ENCODE assay signal across 24 mouse cellular contexts in the genomic region with DNA sequence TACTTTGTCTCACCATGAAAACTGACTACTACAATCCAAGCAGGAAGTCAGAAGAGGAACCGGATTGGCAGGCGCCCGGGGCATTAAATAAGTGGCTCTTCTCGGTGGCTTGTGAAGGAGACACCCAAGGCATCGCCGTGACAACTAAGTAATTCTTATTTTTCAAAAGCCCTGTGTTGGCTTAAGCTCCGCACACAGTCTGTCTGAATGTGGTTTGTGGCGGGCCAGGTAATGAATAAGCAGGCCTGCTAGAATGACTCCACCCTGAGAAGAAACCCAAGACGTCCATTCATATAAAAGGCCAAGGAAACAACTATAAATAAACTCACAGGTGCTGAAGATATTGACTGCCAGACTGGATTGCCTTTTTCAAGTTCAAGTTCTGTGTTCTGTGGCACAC. TPM values are rescaled to one million over a fixed set of nuclear protein-coding genes. Genes with fewer than 3 reads are reported as not detected.
DNase-seq lines count a peak whose midpoint lies in the region; ATAC-seq and TF ChIP-seq lines count a peak whose summit lies in the region.
"Had no signal": no experiment of that assay in that cellular context is flagged by ENCODE, and none has a peak within 500 bp of the region (broad histone marks: within the 10 kb centered on the region; RNA-seq: fewer than 3 reads in every experiment).

No protein-coding gene starts in this region.

- no peaks in the 10 kb centered on the region for H3K9me3 ChIP-seq in embryonic facial prominence, embryonic 14.5 days (ENCODE audit: control insufficient read depth, low read length)
- no peaks in the 10 kb centered on the region for H3K9me3 ChIP-seq in embryonic facial prominence, embryonic 10.5 days
- H3K9me3 ChIP-seq in liver, embryonic 14.5 days (ENCODE audit: control insufficient read depth, low read length) = no peaks in the 10 kb centered on the region
- H3K9me3 ChIP-seq: embryonic facial prominence, embryonic 12.5 days; forebrain, embryonic 15.5 days; hindbrain, embryonic 15.5 days; intestine, embryonic 15.5 days; limb, embryonic 13.5 days; midbrain, embryonic 13.5 days had no signal

- peaks cover 2% of the 10 kb centered on the region for H3K4me1 ChIP-seq in embryonic facial prominence, embryonic 14.5 days (ENCODE audit: control insufficient read depth, insufficient read depth, low read length)
- peaks cover 27% of the 10 kb centered on the region for H3K4me1 ChIP-seq in embryonic facial prominence, embryonic 10.5 days
- H3K4me1 ChIP-seq in spleen, adult 2 months (ENCODE audit: control insufficient read depth, insufficient read depth, insufficient read length) = no peaks in the 10 kb centered on the region; the same call in 1 of the 2 replicates
- peaks cover 49 to 66% of the 10 kb centered on the region in 2 experiments for H3K4me1 ChIP-seq in liver, embryonic 14.5 days (replicated peaks; ENCODE audit: control insufficient read depth in 2 of 2, insufficient read depth in 2 of 2, low read length in 1 of 2)

- H3K4me2 ChIP-seq in embryonic facial prominence, embryonic 14.5 days (ENCODE audit: low read depth, low read length) = no peak overlapping the region
- peak overlapping the region; percentile 90 for H3K4me2 ChIP-seq in liver, embryonic 14.5 days (ENCODE audit: low read depth)
- H3K4me2 ChIP-seq: embryonic facial prominence, embryonic 12.5 days; forebrain, embryonic 15.5 days; hindbrain, embryonic 15.5 days; intestine, embryonic 15.5 days; limb, embryonic 13.5 days; lung, embryonic 14.5 days; midbrain, embryonic 13.5 days had no signal

- TF ChIP-seq EP300 in liver, embryonic 14.5 days (IDR thresholded peaks at IDR 0.05; ENCODE audit: low read depth) = no peak

- WGBS in embryonic facial prominence, embryonic 14.5 days = 54% methylated on average over 9 of the region's 9 CpGs
- 72% methylated on average over 9 of the region's 9 CpGs for WGBS in embryonic facial prominence, embryonic 10.5 days
- WGBS in spleen, adult 2 months = 7% methylated on average over 9 of the region's 9 CpGs
- WGBS in liver, embryonic 14.5 days (ENCODE audit: insufficient replicate concordance) = 24% methylated on average over 9 of the region's 9 CpGs

- no peak for ATAC-seq in embryonic facial prominence, embryonic 14.5 days (ENCODE audit: low read depth)
- no peak for ATAC-seq in liver, embryonic 14.5 days (ENCODE audit: insufficient read depth)
- no peak for ATAC-seq in monocyte, adult 5-6 weeks (replicated peaks; ENCODE audit: insufficient number of reproducible peaks, low FRiP score, low TSS enrichment, poor library complexity, severe bottlenecking)
- ATAC-seq: forebrain, embryonic 15.5 days; intestine, embryonic 15.5 days; midbrain, embryonic 13.5 days had no signal

- no peaks in the 10 kb centered on the region for H3K27me3 ChIP-seq in embryonic facial prominence, embryonic 14.5 days (replicated peaks; ENCODE audit: control insufficient read depth, insufficient read depth, low read length)
- peaks cover 7% of the 10 kb centered on the region; the same call in 1 of the 2 replicates for H3K27me3 ChIP-seq in embryonic facial prominence, embryonic 10.5 days (replicated peaks; ENCODE audit: low read depth, poor library complexity, severe bottlenecking)
- no peaks in the 10 kb centered on the region for H3K27me3 ChIP-seq in spleen, adult 2 months (ENCODE audit: control insufficient read depth, insufficient read depth, low read length)
- no peaks in the 10 kb centered on the region for H3K27me3 ChIP-seq in liver, embryonic 14.5 days (ENCODE audit: control insufficient read depth, insufficient read depth, low read length)
- H3K27me3 ChIP-seq: embryonic facial prominence, embryonic 12.5 days; hindbrain, embryonic 15.5 days; intestine, embryonic 15.5 days; limb, embryonic 13.5 days had no signal

- no peak overlapping the region for H3K9ac ChIP-seq in embryonic facial prominence, embryonic 14.5 days (ENCODE audit: low read depth, low read length)
- peak overlapping the region; percentile 61 for H3K9ac ChIP-seq in liver, embryonic 14.5 days (replicated peaks)
- H3K9ac ChIP-seq: embryonic facial prominence, embryonic 12.5 days; forebrain, embryonic 15.5 days; hindbrain, embryonic 15.5 days; intestine, embryonic 15.5 days; limb, embryonic 13.5 days; lung, embryonic 14.5 days; midbrain, embryonic 13.5 days had no signal

- H3K4me3 ChIP-seq in embryonic facial prominence, embryonic 14.5 days (ENCODE audit: low read depth, low read length) = no peak overlapping the region
- no peak overlapping the region for H3K4me3 ChIP-seq in embryonic facial prominence, embryonic 10.5 days
- H3K4me3 ChIP-seq in spleen, adult 2 months (ENCODE audit: extremely low read depth, insufficient read depth, insufficient read length) = no peak overlapping the region
- H3K4me3 ChIP-seq in liver, embryonic 14.5 days (ENCODE audit: insufficient read depth in 1 of 2, low read depth in 2 of 2, low read length in 2 of 2) = peak overlapping the region; percentile 45 to 61
- H3K4me3 ChIP-seq: embryonic facial prominence, embryonic 12.5 days; forebrain, embryonic 15.5 days; heart, adult 2 months; hindbrain, embryonic 15.5 days; intestine, embryonic 15.5 days; limb, embryonic 13.5 days; midbrain, embryonic 13.5 days had no signal

- H3K27ac ChIP-seq in embryonic facial prominence, embryonic 14.5 days (replicated peaks; ENCODE audit: low read depth, low read length) = no peak overlapping the region
- no peak overlapping the region for H3K27ac ChIP-seq in embryonic facial prominence, embryonic 10.5 days (replicated peaks)
- 0 out of 2 replicates have a peak overlapping the region, but pooled peaks have one; percentile 15 for H3K27ac ChIP-seq in spleen, adult 2 months (ENCODE audit: insufficient read depth, low read length)
- peak overlapping the region; percentile 90 for H3K27ac ChIP-seq in liver, embryonic 14.5 days
- H3K27ac ChIP-seq: embryonic facial prominence, embryonic 12.5 days; forebrain, embryonic 15.5 days; heart, adult 2 months; hindbrain, embryonic 15.5 days; intestine, embryonic 15.5 days; limb, embryonic 13.5 days; midbrain, embryonic 13.5 days had no signal

- intact Hi-C loops in heart, postnatal 10 days (cut with DNase I) = loop anchor here (10.0 kb wide), 1 partner anchor 370 kb away; no protein-coding TSS in a partner anchor

- no peak for TF ChIP-seq POLR2A in spleen, adult 2 months (IDR thresholded peaks at IDR 0.05; ENCODE audit: low read depth, low read length)

- TF ChIP-seq CTCF in spleen, adult 2 months (IDR thresholded peaks at IDR 0.05; ENCODE audit: extremely low read depth, insufficient read depth, insufficient read length, insufficient replicate concordance) = no peak
- TF ChIP-seq CTCF in liver, embryonic 14.5 days (IDR thresholded peaks at IDR 0.05; ENCODE audit: low read depth) = no peak

- peak; percentile 60 for DNase-seq in embryonic facial prominence, embryonic 14.5 days (ENCODE audit: low spot score)
- no peak for DNase-seq in embryonic facial prominence, embryonic 10.5 days (ENCODE audit: low spot score)
- no peak for DNase-seq in spleen, adult 2 months (ENCODE audit: low read depth in 1 of 2, low spot score in 2 of 2)
- no peak for DNase-seq in spleen, postnatal 14 days (ENCODE audit: low spot score in 2 of 2)
- DNase-seq in liver, embryonic 14.5 days (ENCODE audit: low read depth in 3 of 3, low spot score in 3 of 3) = no peak
- DNase-seq in embryo, embryonic 11 days = no peak
- DNase-seq in heart, postnatal 10 days = no peak
- DNase-seq: adrenal gland, postnatal 25 days; cerebellum, postnatal 10 days; gastrocnemius, postnatal 36 days; heart, adult 2 months; heart, postnatal 4 days; kidney, adult 9 months; kidney, postnatal 14 days; lung, embryonic 14.5 days; right cerebral cortex, postnatal 14 days; thymus, postnatal 14 days had no signal

- no peaks in the 10 kb centered on the region for H3K36me3 ChIP-seq in embryonic facial prominence, embryonic 14.5 days (ENCODE audit: control insufficient read depth, insufficient read depth, low read length)
- H3K36me3 ChIP-seq in embryonic facial prominence, embryonic 10.5 days (replicated peaks) = no peaks in the 10 kb centered on the region
- H3K36me3 ChIP-seq in spleen, adult 2 months (ENCODE audit: control insufficient read depth, insufficient read depth, low read length) = no peaks in the 10 kb centered on the region
- H3K36me3 ChIP-seq in liver, embryonic 14.5 days (replicated peaks; ENCODE audit: control insufficient read depth, insufficient read depth, low read depth) = no peaks in the 10 kb centered on the region
- H3K36me3 ChIP-seq: embryonic facial prominence, embryonic 12.5 days; forebrain, embryonic 15.5 days; hindbrain, embryonic 15.5 days; intestine, embryonic 15.5 days; limb, embryonic 13.5 days; midbrain, embryonic 13.5 days had no signal

RNA-seq across cellular contexts. Expression of gene Wipi1, which starts 3.5 kb away (rescaled TPM):
- polyA plus RNA-seq in embryonic facial prominence, embryonic 14.5 days (2014; fragmentation: Nextera tagmentation; extraction: Ambion mirVana) = 36.1 and 37.8 TPM in 2 replicates
- 20.7 and 25.3 TPM in 2 replicates for polyA plus RNA-seq in embryonic facial prominence, embryonic 10.5 days (2016; fragmentation: Nextera tagmentation; extraction: Ambion mirVana)
- 5.1 and 6.0 TPM in 2 replicates for polyA plus RNA-seq in spleen, adult 2 months (2012; rRNA removed)
- 8.3 and 11.9 TPM in 2 replicates for polyA plus RNA-seq in liver, embryonic 14.5 days (2012; rRNA removed)
- 9.0 and 13.4 TPM in 2 replicates for polyA plus RNA-seq in liver, embryonic 14.5 days (2014; fragmentation: Nextera tagmentation; extraction: Ambion mirVana)
- total RNA-seq in monocyte, adult 5-6 weeks (2017) = 1.5 to 4.0 TPM (median 1.9 TPM) in 3 replicates
- 100 to 1,000 TPM; 101 to 112 TPM for total RNA-seq in heart, postnatal 10 days (2021)

RNA-seq across cellular contexts. Expression of gene Prkar1a, which starts 33.9 kb away (rescaled TPM):
- 432 and 435 TPM in 2 replicates for polyA plus RNA-seq in embryonic facial prominence, embryonic 14.5 days (2014; fragmentation: Nextera tagmentation; extraction: Ambion mirVana)
- polyA plus RNA-seq in embryonic facial prominence, embryonic 10.5 days (2016; fragmentation: Nextera tagmentation; extraction: Ambion mirVana) = 328 and 349 TPM in 2 replicates
- polyA plus RNA-seq in spleen, adult 2 months (2012; rRNA removed) = 60.3 and 66.8 TPM in 2 replicates
- polyA plus RNA-seq in liver, embryonic 14.5 days (2012; rRNA removed) = 30.1 and 43.9 TPM in 2 replicates
- 115 and 128 TPM in 2 replicates for polyA plus RNA-seq in liver, embryonic 14.5 days (2014; fragmentation: Nextera tagmentation; extraction: Ambion mirVana)
- total RNA-seq in monocyte, adult 5-6 weeks (2017) = 124 to 194 TPM (median 167 TPM) in 3 replicates
- 100 to 1,000 TPM; 550 to 591 TPM for total RNA-seq in heart, postnatal 10 days (2021)

Comparison
In these comparisons a context has a peak if more than half of its experiments do, and no peak if none do; other contexts are left out.
1. H3K27ac ChIP-seq: peak in spleen, adult 2 months (single experiment) and liver, embryonic 14.5 days (single experiment); none in embryonic facial prominence, embryonic 14.5 days (single experiment) and embryonic facial prominence, embryonic 10.5 days (single experiment).
2. H3K4me3 ChIP-seq: peak in liver, embryonic 14.5 days (2 of 2); none in embryonic facial prominence, embryonic 14.5 days (single experiment), embryonic facial prominence, embryonic 10.5 days (single experiment) and spleen, adult 2 months (single experiment).